Mouse (Mus musculus) forebrain, embryonic 11.5 days (tissue): ENCODE results near the gene Fstl4. TPM values are rescaled to one million over a fixed set of nuclear protein-coding genes. Genes with fewer than 3 reads are reported as not detected.

Source experiments
- ATAC-seq: fragments of 200-750 bp; cut with Nextera tagmentation; replicated peaks from 2 replicates; pipeline ENCODE4 v1.8.0; 2017; ENCODE audit warnings: moderate TSS enrichment; ENCODE audit not compliant: low FRiP score
- DNase-seq: peaks from one replicate; pipeline ENCODE4 v3.0.0-alpha.2; 2017; ENCODE audit warnings: low spot score
- H3K27ac ChIP-seq: fragments of 300-500 bp; sonication (generic); 2 replicates; pipeline ENCODE4 v1.5.1; 2014; ENCODE audit warnings: low read depth, low read length
- H3K27me3 ChIP-seq: fragments of 300-500 bp; sonication (generic); 2 replicates; pipeline ENCODE4 v1.6.1; 2014; ENCODE audit warnings: mild to moderate bottlenecking, low read length, mixed read lengths; ENCODE audit not compliant: control insufficient read depth, insufficient read depth
- H3K36me3 ChIP-seq: fragments of 300-500 bp; sonication (generic); 2 replicates; pipeline ENCODE4 v1.6.1; 2014; ENCODE audit warnings: mild to moderate bottlenecking, low read length, moderate library complexity, mixed read lengths; ENCODE audit not compliant: control insufficient read depth, insufficient read depth
- H3K4me1 ChIP-seq: fragments of 300-500 bp; sonication (generic); replicated peaks from 2 replicates; pipeline ENCODE4 v1.6.1; 2014; ENCODE audit warnings: low read length, mixed read lengths; ENCODE audit not compliant: control insufficient read depth, insufficient read depth
- H3K4me2 ChIP-seq: fragments of 300-500 bp; sonication (generic); 2 replicates; pipeline ENCODE4 v1.6.1; 2014; ENCODE audit warnings: low read depth, mild to moderate bottlenecking, low read length, moderate library complexity, mixed read lengths; ENCODE audit not compliant: severe bottlenecking
- H3K4me3 ChIP-seq: fragments of 300-500 bp; sonication (generic); 2 replicates; pipeline ENCODE4 v1.5.1; 2014; ENCODE audit warnings: low read depth, low read length
- H3K9ac ChIP-seq: fragments of 300-500 bp; sonication (generic); 2 replicates; pipeline ENCODE4 v1.6.1; 2014; ENCODE audit warnings: low read length
- H3K9me3 ChIP-seq: fragments of 300-500 bp; sonication (generic); 2 replicates; pipeline ENCODE4 v1.6.1; 2016; ENCODE audit warnings: low read length, mixed read lengths; ENCODE audit not compliant: control insufficient read depth
- WGBS: fragments of 180-500 bp; shearing (Covaris S2); extraction: QIAGEN DNeasy Blood & Tissue Kit; methylation state at CpG from one replicate; pipeline ENCODE4 v1.1.7; 2014; 5-methylcytosine and 5-hydroxymethylcytosine counted together
- polyA plus RNA-seq: library from polyadenylated mRNA; unstranded; fragments of >200 nt; fragmentation: Nextera tagmentation; extraction: Ambion mirVana; gene quantifications from 2 replicates; pipeline ENCODE4 v1.2.1, GENCODE M21; 2014

Fstl4 gene
- polyA plus RNA-seq, 1 experiment from 2014 or later: 0.73 TPM

DNA sequence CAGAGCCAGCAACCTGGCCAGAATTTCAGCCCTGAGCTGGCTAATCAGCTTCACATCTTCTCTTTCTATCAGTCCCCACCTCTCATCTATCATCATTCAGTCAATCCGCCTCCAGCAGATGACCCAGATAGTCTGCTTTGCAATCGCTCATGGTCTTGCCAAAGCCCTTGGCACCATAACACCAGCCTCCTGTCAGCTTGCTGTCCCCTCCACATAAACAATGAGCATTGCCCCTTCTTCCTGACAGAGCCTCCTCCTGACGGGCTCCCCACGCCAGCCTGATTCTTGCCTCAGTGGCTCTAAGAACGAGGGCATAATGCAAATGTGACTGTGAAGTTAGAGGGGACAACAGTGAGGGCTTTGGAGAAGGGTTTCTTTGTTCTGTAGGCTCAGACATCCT, 355.5 kb downstream of the Fstl4 start:
- Histone ChIP-seq H3K9me3 (no peaks in the 10 kb centered on the region), H3K27me3 (no peaks in the 10 kb centered on the region), H3K4me1 (no peaks in the 10 kb centered on the region), H3K27ac (no peak overlapping the region), H3K4me2 (no peak overlapping the region), H3K9ac (no peak overlapping the region), H3K36me3 (no peaks in the 10 kb centered on the region), H3K4me3 (no peak overlapping the region)
- no peak for ATAC-seq
- no peak for DNase-seq
- WGBS: 71% methylated on average over 5 of the region's 5 CpGs

DNA sequence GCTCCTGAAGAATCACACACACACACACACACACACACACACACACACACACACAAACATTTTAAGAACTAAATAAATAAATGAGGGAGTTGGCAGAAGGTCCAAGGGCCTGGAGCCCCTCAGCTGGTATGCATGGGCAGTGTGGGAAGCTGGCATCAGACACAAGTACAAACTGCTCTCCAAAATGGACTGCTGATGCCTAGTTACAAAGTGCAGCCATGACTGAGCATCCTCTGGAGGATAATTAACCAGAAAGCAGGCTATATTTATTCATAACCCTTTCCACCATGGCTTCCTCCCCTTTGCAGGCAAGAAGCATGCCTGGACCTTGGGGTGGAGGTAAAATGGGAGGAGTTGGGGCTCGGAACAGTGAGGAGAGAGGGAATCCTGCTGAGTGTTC, 356.8 kb downstream of the Fstl4 start:
- no peaks in the 10 kb centered on the region for H3K27me3 ChIP-seq
- ATAC-seq: no peak
- H3K4me1 ChIP-seq: no peaks in the 10 kb centered on the region
- WGBS: 36% methylated on average over 1 of the region's 1 CpGs
- no peak overlapping the region for H3K27ac ChIP-seq
- no peak overlapping the region for H3K9ac ChIP-seq
- DNase-seq: no peak
- no peaks in the 10 kb centered on the region for H3K36me3 ChIP-seq
- no peak overlapping the region for H3K4me2 ChIP-seq
- no peaks in the 10 kb centered on the region for H3K9me3 ChIP-seq
- no peak overlapping the region for H3K4me3 ChIP-seq

DNA sequence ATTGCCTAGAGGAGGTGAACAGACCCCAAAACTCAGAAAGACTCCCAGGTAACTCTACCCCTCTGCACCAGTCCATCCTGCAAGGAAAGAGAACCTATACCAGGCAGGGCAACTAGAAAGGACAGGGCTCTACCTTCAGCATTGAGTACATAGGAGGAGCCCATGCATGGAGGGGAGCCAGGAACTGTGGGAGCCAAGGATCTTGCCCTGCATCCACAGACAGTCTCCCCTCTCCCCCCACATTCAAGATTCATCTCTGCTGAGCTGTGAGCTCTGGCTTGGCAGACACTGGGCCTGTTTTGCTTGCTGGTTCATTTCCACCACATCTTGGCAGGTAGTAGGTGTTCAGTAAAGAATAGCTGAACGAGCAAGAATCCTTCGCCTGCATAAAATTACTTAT, 360.4 kb downstream of the Fstl4 start:
- DNase-seq: no peak
- Histone ChIP-seq H3K9me3 (no peaks in the 10 kb centered on the region), H3K4me1 (no peaks in the 10 kb centered on the region), H3K36me3 (no peaks in the 10 kb centered on the region), H3K9ac (no peak overlapping the region), H3K27ac (no peak overlapping the region), H3K4me3 (no peak overlapping the region), H3K4me2 (no peak overlapping the region), H3K27me3 (no peaks in the 10 kb centered on the region)
- no peak for ATAC-seq
- WGBS: 93% methylated on average over 2 of the region's 2 CpGs

DNA sequence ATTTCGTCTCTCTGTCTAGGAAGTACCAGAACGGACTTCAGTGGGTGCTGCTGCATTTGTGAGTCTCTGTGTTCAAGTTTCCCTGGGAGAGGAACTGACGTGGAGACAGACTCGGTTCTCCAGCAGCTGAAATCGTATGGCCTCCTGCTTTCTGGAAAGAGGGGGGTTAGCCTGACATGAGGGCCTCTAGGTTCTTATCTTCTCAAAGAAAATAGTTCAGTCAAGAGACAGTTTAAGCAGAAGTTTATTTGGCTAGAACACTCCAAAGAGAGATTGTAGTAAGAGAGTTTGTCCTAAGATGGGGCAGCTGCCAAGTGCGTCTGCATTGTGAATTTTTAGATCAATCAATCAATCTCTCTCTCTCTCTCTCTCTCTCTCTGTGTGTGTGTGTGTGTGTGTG, 362.2 kb downstream of the Fstl4 start:
- Histone ChIP-seq H3K4me2 (no peak overlapping the region), H3K27ac (no peak overlapping the region), H3K9me3 (no peaks in the 10 kb centered on the region), H3K4me1 (no peaks in the 10 kb centered on the region), H3K27me3 (no peaks in the 10 kb centered on the region), H3K36me3 (no peaks in the 10 kb centered on the region), H3K9ac (no peak overlapping the region), H3K4me3 (no peak overlapping the region)
- 82% methylated on average over 6 of the region's 6 CpGs for WGBS
- ATAC-seq (no peak), DNase-seq (no peak)

DNA sequence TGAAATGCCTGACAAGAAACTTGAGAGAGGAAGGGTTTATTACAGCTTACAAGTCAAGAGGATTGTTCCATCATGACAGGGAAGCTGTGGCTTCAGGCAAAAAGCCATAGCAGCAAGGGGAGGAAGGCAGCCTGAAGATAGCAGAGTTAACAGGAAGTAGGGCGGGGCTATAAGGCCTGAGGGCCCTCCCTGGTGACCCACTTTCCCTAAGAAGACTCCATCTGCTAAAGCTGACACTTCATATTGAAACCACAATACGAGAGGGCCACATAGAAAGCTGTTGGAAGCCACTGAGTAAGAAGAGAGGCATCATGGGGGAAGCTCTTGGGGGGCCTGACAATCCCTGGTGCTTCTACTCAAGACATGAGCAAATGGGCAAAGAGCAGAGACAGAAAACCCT, 364.2 kb downstream of the Fstl4 start:
- Histone ChIP-seq H3K4me1 (no peaks in the 10 kb centered on the region; the same call in 1 of the 2 replicates), H3K4me3 (no peak overlapping the region), H3K36me3 (no peaks in the 10 kb centered on the region), H3K4me2 (no peak overlapping the region), H3K27ac (no peak overlapping the region), H3K9ac (no peak overlapping the region), H3K9me3 (no peaks in the 10 kb centered on the region), H3K27me3 (no peaks in the 10 kb centered on the region)
- WGBS: 79% methylated on average over 2 of the region's 2 CpGs
- DNase-seq: no peak
- no peak for ATAC-seq

DNA sequence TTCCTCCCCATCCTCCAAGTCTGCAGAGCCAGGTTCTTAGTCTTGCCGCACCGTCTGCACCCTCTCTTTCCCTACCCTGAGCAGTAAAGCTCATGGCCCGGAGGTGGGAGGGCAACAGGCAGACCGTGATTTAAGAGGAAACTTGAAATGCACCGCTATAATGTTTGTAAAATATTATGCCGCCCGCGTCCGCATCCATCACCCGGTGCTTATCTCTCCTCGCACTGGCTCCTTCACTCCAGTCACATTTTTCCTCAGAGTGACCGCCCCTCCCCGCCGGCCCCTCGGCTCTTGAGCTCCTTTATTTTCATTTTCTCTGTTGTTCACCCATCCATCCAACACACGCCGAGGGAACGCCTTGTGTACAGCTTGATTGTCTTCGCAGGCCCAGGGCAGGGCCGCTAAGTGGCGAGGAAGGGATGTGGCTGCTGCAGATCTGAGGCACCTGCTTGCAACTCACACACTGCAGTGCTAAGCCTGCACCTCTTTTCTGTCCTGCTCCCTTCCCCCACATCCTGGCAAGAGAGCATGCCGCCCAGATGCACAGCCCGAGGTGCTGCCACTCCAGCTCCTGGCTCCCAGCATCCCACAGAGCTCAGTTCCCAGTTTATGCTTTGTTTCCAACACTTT, 368.1 kb downstream of the Fstl4 start:
- Histone ChIP-seq H3K4me2 (peak overlapping the region; percentile 31; the same call in 1 of the 2 replicates), H3K4me3 (no peak overlapping the region), H3K27me3 (no peaks in the 10 kb centered on the region), H3K27ac (no peak overlapping the region), H3K9ac (peak overlapping the region; percentile 42), H3K36me3 (no peaks in the 10 kb centered on the region), H3K9me3 (no peaks in the 10 kb centered on the region), H3K4me1 (no peaks in the 10 kb centered on the region; the same call in 1 of the 2 replicates)
- ATAC-seq: 0 out of 2 replicates have a peak, but pooled peaks have one; percentile 27
- DNase-seq: no peak
- 36% methylated on average over 23 of the region's 23 CpGs for WGBS

DNA sequence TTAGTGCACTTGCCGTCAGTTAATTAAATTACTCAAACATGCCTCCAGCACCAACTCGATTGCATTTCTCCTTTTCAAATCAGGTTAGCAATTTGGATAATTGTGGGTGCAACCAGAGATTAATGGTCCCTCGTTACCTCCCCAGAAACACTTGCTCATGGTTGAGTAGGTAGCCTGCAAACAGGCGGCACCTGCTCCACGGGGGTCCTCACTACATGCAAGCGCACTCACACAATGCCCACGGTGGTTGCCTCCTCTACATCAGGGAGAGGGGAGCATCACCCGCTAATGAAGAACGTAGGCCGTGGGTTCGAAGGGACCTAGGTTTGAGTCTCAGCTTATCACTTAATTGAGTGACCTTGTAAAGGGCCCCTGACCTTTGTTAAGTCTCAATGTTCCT, 371.9 kb downstream of the Fstl4 start:
- no peak for DNase-seq
- no peaks in the 10 kb centered on the region for H3K36me3 ChIP-seq
- no peak overlapping the region for H3K9ac ChIP-seq
- no peak for ATAC-seq
- H3K9me3 ChIP-seq: no peaks in the 10 kb centered on the region
- no peak overlapping the region for H3K4me3 ChIP-seq
- 58% methylated on average over 11 of the region's 11 CpGs for WGBS
- H3K4me1 ChIP-seq: no peaks in the 10 kb centered on the region; the same call in 1 of the 2 replicates
- no peak overlapping the region for H3K27ac ChIP-seq
- no peak overlapping the region for H3K4me2 ChIP-seq
- no peaks in the 10 kb centered on the region for H3K27me3 ChIP-seq

DNA sequence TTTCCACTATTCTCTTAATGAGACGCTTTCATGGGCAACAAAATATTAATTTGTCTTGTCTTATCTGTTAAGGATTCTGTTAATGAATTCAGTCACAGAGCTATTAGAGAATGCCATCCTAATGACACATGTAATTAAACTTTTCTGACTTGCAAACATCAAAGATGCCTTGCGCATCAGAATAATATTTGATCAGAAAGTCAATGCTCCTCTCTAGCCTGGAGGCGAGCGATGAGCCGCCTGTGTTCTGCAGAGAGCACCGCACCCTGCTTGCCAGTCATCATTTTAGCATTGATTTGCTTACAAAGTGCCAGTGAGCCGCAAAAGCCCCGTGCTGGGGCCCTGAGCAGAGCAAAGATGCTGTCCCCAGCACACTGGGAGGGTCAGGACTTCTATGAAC, 372.9 kb downstream of the Fstl4 start:
- WGBS: 75% methylated on average over 8 of the region's 8 CpGs
- no peak for ATAC-seq

DNA sequence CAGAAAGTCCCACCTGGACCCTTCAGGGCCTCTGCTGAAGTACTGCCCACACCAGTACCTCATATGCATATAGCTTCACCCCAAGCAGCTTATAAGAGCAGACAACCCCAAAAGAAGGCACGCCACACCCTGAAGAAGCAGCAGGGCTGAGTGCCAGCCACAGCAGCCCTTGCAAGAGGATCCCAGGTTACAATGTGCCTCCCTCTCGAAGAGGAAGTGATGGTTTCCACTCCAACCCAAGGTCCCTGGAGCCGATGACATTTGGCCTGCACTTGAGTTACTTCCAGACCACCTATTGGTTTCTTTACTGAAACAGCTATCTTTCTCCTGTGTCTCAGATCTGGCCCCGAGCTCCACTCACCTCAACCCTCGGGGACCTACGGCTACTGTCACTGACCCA, 373.8 kb downstream of the Fstl4 start:
- H3K27ac ChIP-seq: no peak overlapping the region
- H3K4me2 ChIP-seq: no peak overlapping the region
- DNase-seq (no peak), ATAC-seq (no peak)
- H3K9me3 ChIP-seq: no peaks in the 10 kb centered on the region
- no peaks in the 10 kb centered on the region for H3K36me3 ChIP-seq
- H3K27me3 ChIP-seq: no peaks in the 10 kb centered on the region
- H3K4me1 ChIP-seq: no peaks in the 10 kb centered on the region; the same call in 1 of the 2 replicates
- H3K9ac ChIP-seq: no peak overlapping the region
- 84% methylated on average over 6 of the region's 6 CpGs for WGBS
- H3K4me3 ChIP-seq: no peak overlapping the region

More for the DNA sequence above, 372.9 kb downstream of the Fstl4 start:
- no peak for DNase-seq
- Histone ChIP-seq H3K27me3 (no peaks in the 10 kb centered on the region), H3K36me3 (no peaks in the 10 kb centered on the region), H3K9ac (no peak overlapping the region), H3K4me2 (no peak overlapping the region), H3K4me3 (no peak overlapping the region), H3K27ac (no peak overlapping the region), H3K9me3 (no peaks in the 10 kb centered on the region), H3K4me1 (no peaks in the 10 kb centered on the region; the same call in 1 of the 2 replicates)
